Mouse (Mus musculus): ENCODE data around the gene Tdrd5. TPM values are rescaled to one million over a fixed set of nuclear protein-coding genes. Genes with fewer than 3 reads are reported as not detected.

The Tdrd5 gene
- polyA plus RNA-seq, 1 experiment from 2014 or later = 0.07 TPM

DNA sequence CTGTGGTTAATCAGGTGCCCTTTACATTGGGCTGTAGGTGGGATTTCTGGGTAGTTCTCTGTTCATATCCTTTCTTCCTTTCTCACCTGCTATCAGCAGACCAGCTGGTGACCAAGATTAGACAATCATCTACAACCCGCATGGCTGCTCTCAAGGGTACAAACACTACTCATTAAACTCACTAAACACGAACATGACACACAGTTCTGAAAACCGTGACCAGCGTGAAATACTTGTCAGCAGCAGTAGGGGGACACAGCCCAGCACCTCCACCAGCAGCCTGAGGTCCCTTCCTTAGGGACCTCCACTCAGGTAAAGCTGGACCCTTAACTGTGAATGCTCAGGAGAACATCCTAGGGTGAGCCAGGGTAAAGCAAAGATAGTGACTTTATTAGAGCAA, 87.2 kb downstream of the Tdrd5 start:
- Histone ChIP-seq H3K27me3 (replicated peaks; ENCODE audit: low read depth, poor library complexity, severe bottlenecking) (no peaks in the 10 kb centered on the region), H3K4me3 (no peak overlapping the region), H3K27ac (replicated peaks) (no peak overlapping the region), H3K9me3 (no peaks in the 10 kb centered on the region), H3K4me1 (peaks cover 4% of the 10 kb centered on the region), H3K36me3 (replicated peaks) (no peaks in the 10 kb centered on the region)
- DNase-seq (ENCODE audit: low spot score) = no peak
- 75% methylated on average over 4 of the region's 4 CpGs for WGBS

DNA sequence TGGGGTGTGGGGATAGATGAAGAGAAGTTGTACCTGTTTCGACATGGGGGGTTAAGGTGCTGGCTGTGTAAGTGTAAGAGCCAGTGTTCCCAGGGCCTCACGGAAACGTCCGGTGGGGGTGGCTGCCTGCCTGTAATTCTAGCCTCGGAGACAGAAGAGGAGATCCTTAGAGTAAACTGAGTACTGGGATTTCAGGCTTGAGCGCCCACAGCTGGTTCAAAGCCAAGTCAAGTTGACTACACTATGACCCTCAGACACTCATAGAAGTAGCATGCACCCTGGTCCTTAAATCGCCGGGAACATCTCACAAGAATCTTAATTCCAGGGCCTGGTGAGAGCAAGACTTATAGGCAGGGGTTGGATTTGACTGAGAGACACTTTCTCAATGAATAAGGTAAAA, 88.8 kb downstream of the Tdrd5 start:
- no peaks in the 10 kb centered on the region for H3K27me3 ChIP-seq (replicated peaks; ENCODE audit: low read depth, poor library complexity, severe bottlenecking)
- WGBS = 86% methylated on average over 8 of the region's 8 CpGs
- no peak for DNase-seq (ENCODE audit: low spot score)
- no peak overlapping the region for H3K4me3 ChIP-seq
- 0 out of 2 replicates have a peak, but pooled peaks cover 2% of the 10 kb centered on the region for H3K4me1 ChIP-seq
- no peak overlapping the region for H3K27ac ChIP-seq (replicated peaks)
- H3K36me3 ChIP-seq (replicated peaks) = no peaks in the 10 kb centered on the region
- no peaks in the 10 kb centered on the region for H3K9me3 ChIP-seq

DNA sequence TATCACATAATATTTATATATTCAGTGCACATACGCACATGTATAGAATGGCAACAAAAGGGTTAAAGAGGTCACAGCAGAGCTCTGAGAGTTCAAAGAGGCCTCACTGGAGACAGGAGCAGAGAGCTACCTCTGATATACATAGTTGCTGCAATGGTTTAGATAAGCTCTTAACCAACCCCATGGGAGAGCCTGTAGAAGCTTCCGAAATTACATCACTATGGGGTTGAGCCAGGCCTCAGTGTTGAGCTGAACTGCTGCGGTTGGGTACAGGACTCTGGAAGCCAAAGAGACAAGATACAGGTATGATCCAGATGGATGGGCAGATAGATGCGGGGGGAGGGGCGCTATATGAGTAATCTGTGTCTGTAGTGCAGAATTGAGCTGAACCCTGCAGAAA, 90.5 kb downstream of the Tdrd5 start:
- no peak for DNase-seq (ENCODE audit: low spot score)
- H3K27me3 ChIP-seq (replicated peaks; ENCODE audit: low read depth, poor library complexity, severe bottlenecking) = peaks cover 8% of the 10 kb centered on the region; the same call in 1 of the 2 replicates
- no peaks in the 10 kb centered on the region for H3K36me3 ChIP-seq (replicated peaks)
- H3K27ac ChIP-seq (replicated peaks) = no peak overlapping the region
- H3K4me1 ChIP-seq = 0 out of 2 replicates have a peak, but pooled peaks cover 2% of the 10 kb centered on the region
- H3K4me3 ChIP-seq = no peak overlapping the region
- no peaks in the 10 kb centered on the region for H3K9me3 ChIP-seq
- WGBS = 88% methylated on average over 5 of the region's 5 CpGs

DNA sequence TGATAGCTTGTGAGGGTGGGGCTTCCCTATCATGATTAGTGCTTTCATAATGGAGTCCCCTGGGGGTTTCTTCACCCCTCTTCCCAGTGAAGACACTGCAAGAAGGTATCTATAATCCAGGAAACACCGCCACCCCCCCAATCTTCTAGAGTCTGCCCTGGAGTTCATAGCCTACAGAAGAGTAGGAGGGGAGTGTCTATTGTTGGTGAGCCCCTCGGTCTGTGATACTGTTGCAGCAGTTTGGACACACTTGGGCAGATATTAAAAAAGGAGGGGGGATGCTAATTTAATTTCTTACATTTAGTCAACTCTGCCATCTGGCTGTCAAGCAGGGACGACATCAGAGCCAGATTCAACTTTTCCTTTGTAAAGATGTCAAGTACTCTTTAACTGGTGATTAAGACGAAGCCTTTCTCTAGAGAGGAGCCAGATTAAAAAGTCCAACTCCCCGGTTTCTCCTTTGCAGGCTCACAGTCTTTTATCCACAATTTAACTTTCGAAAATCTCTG, 91.6 kb downstream of the Tdrd5 start:
- H3K27me3 ChIP-seq (replicated peaks; ENCODE audit: low read depth, poor library complexity, severe bottlenecking) = peaks cover 18% of the 10 kb centered on the region
- no peak for DNase-seq (ENCODE audit: low spot score)
- no peaks in the 10 kb centered on the region for H3K9me3 ChIP-seq
- 0 out of 2 replicates have a peak, but pooled peaks cover 2% of the 10 kb centered on the region for H3K4me1 ChIP-seq
- no peak overlapping the region for H3K4me3 ChIP-seq
- no peak overlapping the region for H3K27ac ChIP-seq (replicated peaks)
- no peaks in the 10 kb centered on the region for H3K36me3 ChIP-seq (replicated peaks)
- WGBS = 66% methylated on average over 6 of the region's 6 CpGs

Other genes starting within 250 kb of the Tdrd5 start
- gene Fam163a, start 98.6 kb downstream of the Tdrd5 start, polyA plus RNA-seq (2016; fragmentation: Nextera tagmentation; extraction: Ambion mirVana) = 1.6 and 2.5 TPM in 2 replicates
- not detected in 2 replicates for gene Nphs2, start 7.1 kb upstream of the Tdrd5 start, polyA plus RNA-seq (2016; fragmentation: Nextera tagmentation; extraction: Ambion mirVana)
- 884 and 933 TPM in 2 replicates for gene Gm2000, start 62.4 kb upstream of the Tdrd5 start, polyA plus RNA-seq (2016; fragmentation: Nextera tagmentation; extraction: Ambion mirVana)
- gene Axdnd1, start 117.5 kb upstream of the Tdrd5 start, polyA plus RNA-seq (2016; fragmentation: Nextera tagmentation; extraction: Ambion mirVana) = 0.28 and 0.30 TPM in 2 replicates
- gene Soat1, start 170.7 kb upstream of the Tdrd5 start, polyA plus RNA-seq (2016; fragmentation: Nextera tagmentation; extraction: Ambion mirVana) = 27.2 and 29.2 TPM in 2 replicates
- 0.40 and 0.47 TPM in 2 replicates for gene Gm10031, start 220.3 kb upstream of the Tdrd5 start, polyA plus RNA-seq (2016; fragmentation: Nextera tagmentation; extraction: Ambion mirVana)

Data from embryonic facial prominence, embryonic 10.5 days (tissue).